Mouse (Mus musculus) gastrocnemius, adult 8-10 months (tissue): ENCODE measurements around the gene Nln. TPM values are rescaled to one million over a fixed set of nuclear protein-coding genes. Genes with fewer than 3 reads are reported as not detected.
A peak's percentile ranks its signal among the peaks of the same experiment; 100 is the strongest.

Experiments used
- DNase-seq, 2 experiments: peaks; one replicate each; pipeline ENCODE4 v3.0.0; 2022; ENCODE audit warnings: low spot score in 2 of 2
- total RNA-seq, 4 experiments: library from RNA; stranded (reverse); gene quantifications; 2 replicates each; pipeline ENCODE4 v1.2.4; 2022

The Nln gene
- total RNA-seq, 4 experiments from 2014 or later = 4.6 to 5.9 (median 5.1) TPM

DNA sequence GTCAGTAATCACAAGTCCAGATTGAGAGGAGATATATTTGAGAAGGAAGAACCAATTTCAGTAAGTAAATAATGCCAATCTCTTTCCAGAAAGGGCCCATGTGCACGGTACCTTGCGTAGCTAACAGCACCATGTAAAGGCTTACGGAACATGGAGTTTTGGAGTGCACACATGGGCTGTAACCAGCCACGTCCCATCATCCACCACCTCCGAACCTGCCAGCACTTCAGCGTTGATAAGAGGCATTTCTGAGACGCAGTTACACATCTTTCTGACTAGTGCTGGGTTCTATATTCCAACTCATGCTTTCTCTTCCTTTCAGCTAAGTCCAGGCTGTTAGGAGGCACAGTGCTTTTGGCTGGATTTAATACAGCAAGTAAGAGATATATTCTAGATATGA lies 12.2 kb downstream of the Nln start:
- DNase-seq = no peak

GRCm38 (mm10) chr13:104095955-104096354 lies 13.5 kb downstream of the Nln start:
- DNase-seq = no peak

DNA sequence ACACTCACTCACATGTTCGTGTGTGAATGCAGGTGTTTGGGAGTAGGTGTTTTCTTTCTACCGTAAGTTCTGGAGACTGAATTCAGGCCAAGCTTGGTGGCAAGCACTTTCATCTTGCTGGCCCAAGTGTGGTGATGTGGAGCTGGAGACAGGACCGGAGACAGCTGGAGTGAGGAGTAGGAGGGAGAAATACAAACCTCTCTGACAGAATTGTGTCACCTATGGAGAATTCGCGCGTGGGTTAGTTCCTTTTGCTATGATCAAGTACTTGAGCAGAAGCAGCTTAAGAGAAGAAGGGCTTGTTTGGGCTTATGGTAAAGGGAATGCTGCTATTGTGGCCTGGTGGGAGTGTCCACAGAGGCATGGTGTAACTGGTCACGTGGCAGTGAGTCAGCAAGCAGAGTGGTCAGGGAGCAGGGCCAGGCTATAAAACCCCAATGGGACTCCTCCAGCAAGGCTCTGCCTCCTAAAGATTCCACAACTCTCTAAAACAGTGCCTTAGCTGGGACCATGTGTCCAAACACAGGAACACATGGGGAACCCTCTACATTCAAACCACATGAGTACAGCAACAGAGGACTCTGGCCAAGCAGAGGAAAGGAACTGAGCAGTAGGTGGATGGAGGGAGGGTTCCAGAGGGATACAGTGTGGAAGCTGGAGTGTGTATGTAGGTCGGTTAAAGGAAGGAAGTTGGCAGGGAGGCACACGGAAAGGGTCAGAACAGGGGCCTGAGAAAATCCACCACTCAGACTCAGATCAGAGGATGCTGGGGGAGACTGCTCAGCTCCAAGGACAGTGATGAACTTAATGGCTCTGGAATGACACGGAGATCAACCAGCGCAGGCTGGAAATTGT lies 14.7 kb downstream of the Nln start:
- no peak for DNase-seq

DNA sequence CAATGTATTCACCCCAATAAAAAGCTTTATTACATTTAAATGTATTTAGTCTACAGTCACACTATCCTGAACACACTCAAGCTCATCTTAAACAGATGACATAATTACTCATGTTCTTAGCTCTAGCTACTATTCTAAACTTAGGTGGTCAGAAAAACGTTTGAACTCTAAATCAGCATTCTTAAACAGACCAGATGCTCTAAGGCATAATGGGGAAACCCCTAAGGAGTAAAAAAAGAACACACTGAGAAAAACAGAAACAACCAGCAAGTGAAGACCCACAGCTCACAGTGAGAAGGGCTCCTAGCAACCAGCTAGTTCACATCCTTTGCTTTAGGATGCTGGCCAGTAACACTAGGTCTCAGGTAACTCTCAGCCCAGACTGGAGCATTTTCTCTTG lies 17.7 kb downstream of the Nln start:
- DNase-seq = no peak

DNA sequence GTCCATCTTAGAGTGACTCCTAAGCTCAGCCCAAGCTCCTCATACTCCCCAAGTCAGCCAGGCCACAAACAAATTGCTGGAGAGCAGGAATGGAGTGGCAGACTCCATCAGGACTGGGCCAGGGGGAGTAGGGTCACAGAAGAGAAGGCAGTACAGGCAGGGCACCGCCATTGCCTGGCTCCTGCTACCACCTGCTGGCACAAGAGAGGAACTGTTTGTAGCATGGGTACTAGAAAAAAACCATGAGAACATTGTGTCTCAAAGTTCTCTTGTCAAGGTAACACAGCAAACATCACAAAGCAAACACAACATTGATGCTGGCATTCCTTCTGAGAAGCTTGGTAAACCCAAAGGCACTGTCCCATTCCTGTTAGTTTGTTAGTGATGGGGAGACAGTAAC lies 20.0 kb downstream of the Nln start:
- DNase-seq = no peak

DNA sequence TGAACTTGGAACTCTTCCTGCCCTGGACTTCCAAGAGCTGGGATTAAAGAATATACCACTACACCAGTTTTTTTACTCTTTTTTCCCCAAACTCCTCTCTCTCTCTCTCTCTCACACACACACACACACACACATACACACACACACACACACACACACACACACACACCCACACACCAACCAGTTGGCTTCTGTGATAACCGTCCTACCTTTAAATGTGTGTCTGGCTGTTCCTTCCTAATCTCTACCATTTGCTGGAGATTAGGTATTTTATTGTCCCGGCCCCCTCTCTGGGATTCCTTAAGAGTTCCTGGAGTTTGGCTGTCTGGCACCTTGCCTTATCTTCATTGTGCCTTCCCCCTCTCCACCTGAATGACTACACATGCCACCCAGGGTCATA lies 24.8 kb downstream of the Nln start:
- DNase-seq = no peak

- no peak for DNase-seq
Observed at GRCm38 (mm10) chr13:104082504-104082903, 26.9 kb downstream of the Nln start.

GRCm38 (mm10) chr13:104076993-104077392 lies 32.4 kb downstream of the Nln start:
- no peak for DNase-seq

GRCm38 (mm10) chr13:104074731-104075130 lies 34.7 kb downstream of the Nln start:
- DNase-seq = peak in 1 of 2 experiments; percentile 12

DNA sequence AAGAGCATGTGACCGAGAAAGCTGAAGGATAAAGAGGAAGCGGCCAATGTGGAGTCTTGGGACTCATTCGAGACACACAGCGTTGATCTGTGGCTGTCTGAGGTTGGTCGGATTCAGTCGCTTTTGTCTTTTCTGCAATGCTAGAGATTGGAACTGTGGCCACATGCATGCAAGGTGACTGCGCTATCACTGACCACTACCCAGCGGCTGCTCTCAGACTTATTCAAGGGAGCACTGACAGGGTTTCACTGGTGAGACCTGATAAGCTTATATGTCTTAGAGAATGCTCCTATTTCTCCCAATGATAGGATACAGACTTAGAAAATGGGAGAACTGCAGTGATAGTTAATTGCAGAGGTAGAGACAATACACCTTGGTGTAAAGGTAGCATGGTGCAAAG lies 35.2 kb downstream of the Nln start:
- no peak for DNase-seq

DNA sequence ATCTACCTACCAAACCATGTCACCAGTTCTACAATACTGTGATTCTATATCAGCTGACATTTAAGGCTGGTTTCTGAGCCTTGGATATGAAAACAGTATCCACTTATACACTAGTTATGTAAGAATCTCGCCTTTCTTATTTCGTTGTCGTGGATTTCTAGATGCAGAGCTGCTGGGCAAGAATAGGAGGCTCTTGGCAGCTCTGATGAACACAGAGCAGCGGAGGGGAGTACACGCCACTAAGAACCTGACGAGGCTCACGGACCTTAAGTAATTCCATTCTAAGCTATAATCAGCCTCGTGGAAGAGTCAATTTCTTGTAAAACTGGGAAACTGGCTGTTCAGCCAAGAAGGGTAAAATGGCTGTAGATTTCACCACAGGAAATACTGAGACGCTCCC lies 37.1 kb downstream of the Nln start:
- DNase-seq = no peak

GRCm38 (mm10) chr13:104070703-104071102 lies 38.7 kb downstream of the Nln start:
- no peak for DNase-seq

GRCm38 (mm10) chr13:104069216-104069615 lies 40.2 kb downstream of the Nln start:
- no peak for DNase-seq

- DNase-seq = no peak
Observed at GRCm38 (mm10) chr13:104065649-104066347, 43.6 kb downstream of the Nln start.

DNA sequence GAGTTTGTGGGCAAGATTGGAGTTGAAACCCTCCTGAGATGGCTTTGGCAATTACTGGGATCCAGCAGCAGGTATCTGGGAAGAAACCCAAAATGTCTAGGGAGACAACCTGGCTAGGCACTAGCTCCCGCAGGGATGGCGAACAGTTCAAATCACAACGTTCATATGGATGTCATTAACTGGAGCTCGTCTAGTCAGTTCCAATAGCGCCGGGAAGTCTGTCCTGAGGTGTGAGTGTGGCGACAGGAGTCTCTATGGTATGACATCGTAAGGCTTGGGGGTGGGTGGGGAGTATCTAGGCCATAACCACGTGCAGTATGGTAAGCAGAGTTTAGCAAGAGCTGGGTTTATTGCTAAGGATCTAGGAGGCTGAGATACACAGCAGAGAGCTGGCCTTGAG lies 46.4 kb downstream of the Nln start:
- DNase-seq = no peak

- DNase-seq = no peak
Observed at GRCm38 (mm10) chr13:104061975-104062750, 47.3 kb downstream of the Nln start.

GRCm38 (mm10) chr13:104060231-104060630 lies 49.2 kb downstream of the Nln start:
- DNase-seq = no peak

DNA sequence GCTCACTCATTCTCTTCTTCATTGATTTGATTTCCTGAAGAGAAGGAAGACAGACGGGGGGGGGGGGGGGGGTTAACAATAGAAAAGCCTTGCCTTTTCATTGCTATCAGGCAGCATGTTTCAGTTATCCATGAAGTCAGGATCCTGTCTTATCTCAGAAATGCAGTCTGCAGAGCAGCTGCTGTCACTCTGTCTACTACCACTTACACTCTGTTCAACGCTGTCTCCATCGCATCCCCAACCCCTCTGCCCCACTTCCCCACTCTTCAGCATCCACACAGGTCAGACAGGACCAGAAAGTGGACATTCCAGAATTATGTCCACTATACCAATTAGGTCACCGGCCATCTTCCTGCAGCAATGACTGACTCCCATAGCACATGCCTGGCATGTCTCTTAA lies 49.9 kb downstream of the Nln start:
- DNase-seq = no peak

GRCm38 (mm10) chr13:104058761-104059160 lies 50.7 kb downstream of the Nln start:
- no peak for DNase-seq

- DNase-seq = no peak
Observed at GRCm38 (mm10) chr13:104052271-104052753, 57.1 kb downstream of the Nln start.

GRCm38 (mm10) chr13:104048835-104049234 lies 60.6 kb downstream of the Nln start:
- no peak for DNase-seq

DNA sequence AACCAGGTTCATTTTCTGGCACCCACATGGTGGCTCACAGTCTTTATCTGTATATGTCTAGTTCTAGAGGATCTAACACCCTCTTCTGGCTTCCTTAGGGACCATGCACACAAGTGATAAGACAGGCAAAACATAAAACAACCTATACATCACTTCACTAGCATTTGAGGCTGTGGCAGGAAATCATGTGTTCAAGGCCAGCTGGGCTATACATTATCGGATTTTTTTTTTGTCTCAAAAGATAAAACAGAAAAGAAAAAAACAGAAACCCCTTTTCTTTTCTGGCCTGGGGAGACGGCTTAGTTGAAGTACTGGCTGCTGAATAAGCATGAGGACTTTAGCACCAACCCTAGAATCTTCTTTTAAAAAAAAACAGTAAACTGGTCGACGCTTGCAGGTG lies 64.3 kb downstream of the Nln start:
- no peak for DNase-seq
